16 mouse cellular contexts compared by ENCODE assay signal in genomic region chr2:132691731-132692130, GRCm38 (mm10). TPM values are rescaled to one million over a fixed set of nuclear protein-coding genes. Genes with fewer than 3 reads are reported as not detected.
DNase-seq lines count a peak whose midpoint lies in the region; ATAC-seq and TF ChIP-seq lines count a peak whose summit lies in the region.
"Had no signal": no experiment of that assay in that cellular context is flagged by ENCODE, and none has a peak within 500 bp of the region (broad histone marks: within the 10 kb centered on the region; RNA-seq: fewer than 3 reads in every experiment).

No protein-coding gene starts in this region.

- H3K4me3 ChIP-seq in lung, postnatal 0 days (ENCODE audit: low read depth, low read length) = no peak overlapping the region
- no peak overlapping the region for H3K4me3 ChIP-seq in bone marrow, adult 2 months (replicated peaks; ENCODE audit: control insufficient read depth, low read depth, low read length)
- H3K4me3 ChIP-seq in stomach, postnatal 0 days (ENCODE audit: low read depth, low read length) = no peak overlapping the region
- H3K4me3 ChIP-seq: embryonic facial prominence, embryonic 12.5 days; limb, embryonic 13.5 days; midbrain, embryonic 12.5 days had no signal

- intact Hi-C loops in heart, postnatal 25 days (cut with DNase I) = loop anchor here (2.0 kb wide), 1 partner anchor 113 kb away; no protein-coding TSS in a partner anchor

- H3K36me3 ChIP-seq in lung, postnatal 0 days (ENCODE audit: insufficient read depth, low read length) = no peaks in the 10 kb centered on the region
- peaks cover 5% of the 10 kb centered on the region; the same call in 1 of the 2 replicates for H3K36me3 ChIP-seq in stomach, postnatal 0 days (ENCODE audit: control insufficient read depth, insufficient read depth, low read length)

- no peak overlapping the region for H3K9ac ChIP-seq in lung, postnatal 0 days (replicated peaks; ENCODE audit: low read depth)
- no peak overlapping the region for H3K9ac ChIP-seq in stomach, postnatal 0 days (ENCODE audit: low read length)
- H3K9ac ChIP-seq: embryonic facial prominence, embryonic 12.5 days; limb, embryonic 13.5 days; midbrain, embryonic 12.5 days had no signal

- 51% methylated on average over 7 of the region's 7 CpGs for WGBS in lung, postnatal 0 days
- WGBS in bone marrow, adult 2 months = 82% methylated on average over 7 of the region's 7 CpGs
- 69% methylated on average over 7 of the region's 7 CpGs for WGBS in stomach, postnatal 0 days

- no peak for TF ChIP-seq EP300 in lung, postnatal 0 days (IDR thresholded peaks at IDR 0.05)
- TF ChIP-seq EP300 in stomach, postnatal 0 days (optimal IDR thresholded peaks at IDR 0.05) = no peak

- H3K27ac ChIP-seq in lung, postnatal 0 days (ENCODE audit: low read length) = peak overlapping the region; percentile 23; the same call in 1 of the 2 replicates
- peak overlapping the region; percentile 70 for H3K27ac ChIP-seq in bone marrow, adult 2 months (ENCODE audit: control insufficient read depth, insufficient read depth, low read depth, low read length, poor library complexity)
- no peak overlapping the region for H3K27ac ChIP-seq in stomach, postnatal 0 days (replicated peaks)
- H3K27ac ChIP-seq: embryonic facial prominence, embryonic 12.5 days; limb, embryonic 13.5 days; midbrain, embryonic 12.5 days had no signal

- H3K27me3 ChIP-seq in lung, postnatal 0 days (replicated peaks; ENCODE audit: insufficient read depth, low read length) = no peaks in the 10 kb centered on the region
- no peaks in the 10 kb centered on the region for H3K27me3 ChIP-seq in stomach, postnatal 0 days (ENCODE audit: control insufficient read depth, insufficient read depth, low read length)
- H3K27me3 ChIP-seq: embryonic facial prominence, embryonic 12.5 days; limb, embryonic 13.5 days; midbrain, embryonic 12.5 days had no signal

- TF ChIP-seq CTCF in lung, postnatal 0 days (IDR thresholded peaks at IDR 0.05) = no peak
- TF ChIP-seq CTCF in bone marrow, adult 2 months (IDR thresholded peaks at IDR 0.05; ENCODE audit: control insufficient read depth, insufficient read depth, low read length) = no peak
- TF ChIP-seq CTCF in stomach, postnatal 0 days (IDR thresholded peaks at IDR 0.05; ENCODE audit: low read depth) = no peak

- no peak overlapping the region for H3K4me2 ChIP-seq in lung, postnatal 0 days (replicated peaks; ENCODE audit: low read depth, low read length)
- no peak overlapping the region for H3K4me2 ChIP-seq in stomach, postnatal 0 days (replicated peaks; ENCODE audit: low read depth)
- H3K4me2 ChIP-seq: embryonic facial prominence, embryonic 12.5 days; limb, embryonic 13.5 days; midbrain, embryonic 12.5 days had no signal

- no peak for TF ChIP-seq POLR2A in bone marrow, adult 2 months (IDR thresholded peaks at IDR 0.05; ENCODE audit: borderline replicate concordance, control insufficient read depth, low read depth, low read length)

- no peak for ATAC-seq in lung, postnatal 0 days
- no peak for ATAC-seq in stomach, postnatal 0 days (ENCODE audit: low FRiP score, low TSS enrichment)
- ATAC-seq: hindbrain, embryonic 16.5 days had no signal

- no peaks in the 10 kb centered on the region for H3K4me1 ChIP-seq in lung, postnatal 0 days (ENCODE audit: insufficient read depth, low read depth, low read length)
- peaks cover 10% of the 10 kb centered on the region; the same call in 1 of the 2 replicates for H3K4me1 ChIP-seq in bone marrow, adult 2 months (ENCODE audit: control insufficient read depth, insufficient read depth, low read length)
- H3K4me1 ChIP-seq in stomach, postnatal 0 days (replicated peaks; ENCODE audit: control insufficient read depth, insufficient read depth) = no peaks in the 10 kb centered on the region; the same call in 1 of the 2 replicates

- DNase-seq in heart, adult 11 months = peak; percentile 97
- DNase-seq in heart, postnatal 25 days (ENCODE audit: low spot score) = no peak
- no peak for DNase-seq in lung, postnatal 0 days (ENCODE audit: low spot score)
- no peak for DNase-seq in lung, postnatal 4 days
- peak; percentile 80 for DNase-seq in naive thymus-derived CD4-positive, alpha-beta T cell, adult 2 months (ENCODE audit: low read depth)
- DNase-seq in right cerebral cortex, postnatal 10 days (ENCODE audit: low spot score in 2 of 2) = no peak
- DNase-seq in stomach, postnatal 0 days (ENCODE audit: low spot score) = no peak
- DNase-seq: adrenal gland, postnatal 10 days; cerebellum, postnatal 36 days; kidney, adult 8-10 months; spleen, adult 18-20 months had no signal

- H3K9me3 ChIP-seq in lung, postnatal 0 days (ENCODE audit: low read length) = no peaks in the 10 kb centered on the region
- no peaks in the 10 kb centered on the region for H3K9me3 ChIP-seq in stomach, postnatal 0 days (ENCODE audit: control insufficient read depth, low read length)
- H3K9me3 ChIP-seq: embryonic facial prominence, embryonic 12.5 days; limb, embryonic 13.5 days; midbrain, embryonic 12.5 days had no signal

RNA-seq across cellular contexts. Expression of gene Shld1, which starts 5.0 kb away (rescaled TPM):
- total RNA-seq in heart, postnatal 25 days (2021) = 10 to 100 TPM; 41.5 to 55.2 TPM
- polyA plus RNA-seq in lung, postnatal 0 days (2015; fragmentation: Nextera tagmentation; extraction: Ambion mirVana) = 17.2 and 19.8 TPM in 2 replicates
- polyA plus RNA-seq in bone marrow, adult 2 months (2011; ENCODE audit: insufficient read depth, insufficient read length, low replicate concordance, missing spikeins) = 9.9 and 13.6 TPM in 2 replicates
- 9.8 and 10.5 TPM in 2 replicates for polyA plus RNA-seq in stomach, postnatal 0 days (2015; fragmentation: Nextera tagmentation; extraction: Ambion mirVana)

Comparison
In these comparisons a context has a peak if more than half of its experiments do, and no peak if none do; other contexts are left out.
1. DNase-seq: peak in heart, adult 11 months (single experiment) and naive thymus-derived CD4-positive, alpha-beta T cell, adult 2 months (single experiment); none in heart, postnatal 25 days (single experiment), lung, postnatal 0 days (single experiment), lung, postnatal 4 days (0 of 2), right cerebral cortex, postnatal 10 days (0 of 2) and stomach, postnatal 0 days (single experiment).